Mouse (Mus musculus) spleen, postnatal 0 days (tissue): ENCODE measurements around the gene Gm21708. TPM values are rescaled to one million over a fixed set of nuclear protein-coding genes. Genes with fewer than 3 reads are reported as not detected.

Experiments
- polyA plus RNA-seq: library from polyadenylated mRNA; unstranded; fragments of >200 nt; fragmentation: Nextera tagmentation; extraction: Ambion mirVana; gene quantifications from 2 replicates; pipeline ENCODE4 v1.2.1, GENCODE M21; 2015

Gene Gm21708
- polyA plus RNA-seq: not detected in 2 replicates

DNA sequence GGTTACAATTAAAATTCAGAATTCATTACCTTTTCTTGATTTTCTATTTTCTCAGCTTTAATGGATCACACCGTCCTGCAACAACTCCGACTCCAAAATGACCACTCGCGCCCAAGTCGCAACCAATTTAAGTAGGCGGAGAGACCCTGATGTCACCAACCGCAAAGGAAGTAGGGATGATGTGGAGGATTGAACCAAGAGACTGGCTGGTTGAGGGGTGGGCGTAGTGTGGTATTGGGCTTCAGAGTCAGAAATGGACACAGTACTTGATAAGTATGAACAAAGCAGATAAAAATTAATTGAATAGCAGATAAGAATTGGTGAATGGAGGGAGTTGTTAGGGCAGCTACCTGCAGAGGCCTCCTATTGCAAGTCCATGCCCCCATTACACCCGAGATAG lies at the start of gene Gm21708, which contains the start of gene Gm21704:
Gm21708 (minus strand) TSS at position 101 of the 400 bp plus-strand sequence.
Gm21704 (minus strand) TSS at position 101 of the 400 bp plus-strand sequence.

Other genes with a start within 250 kb of the Gm21708 start
- gene Gm21677, start 103.7 kb downstream of the Gm21708 start, polyA plus RNA-seq: not detected in 2 replicates
- not detected in 2 replicates for gene Gm21693, start 64.8 kb downstream of the Gm21708 start, polyA plus RNA-seq
- not detected in 2 replicates for gene Gm21704, start within 50 bp of the Gm21708 start, polyA plus RNA-seq